Mouse (Mus musculus) liver, embryonic 14.5 days (tissue): ENCODE results near the gene Gsap. TPM values are rescaled to one million over a fixed set of nuclear protein-coding genes. Genes with fewer than 3 reads are reported as not detected.
A peak's percentile ranks its signal among the peaks of the same experiment; 100 is the strongest.

Experiments used
- ATAC-seq: fragments of 200-750 bp; cut with Nextera tagmentation; 2 replicates; pipeline ENCODE4 v1.8.0; 2017; ENCODE audit warnings: moderate number of reproducible peaks, mild to moderate bottlenecking, moderate library complexity; ENCODE audit not compliant: insufficient read depth
- DNase-seq, 3 experiments: peaks; one replicate each; pipeline ENCODE4 v3.0.0-alpha.2; 2012 to 2013; ENCODE audit warnings: low read depth in 3 of 3, low spot score in 3 of 3
- H3K27ac ChIP-seq: fragments of 300-500 bp; sonication (generic); 2 replicates; pipeline ENCODE4 v1.5.1; 2014; ENCODE audit warnings: moderate library complexity, mild to moderate bottlenecking, control low read depth, inconsistent platforms
- H3K27me3 ChIP-seq: fragments of 300-500 bp; sonication (generic); 2 replicates; pipeline ENCODE4 v1.6.1; 2014; ENCODE audit warnings: mild to moderate bottlenecking, low read length, moderate library complexity; ENCODE audit not compliant: control insufficient read depth, insufficient read depth
- H3K36me3 ChIP-seq: fragments of 300-500 bp; sonication (generic); replicated peaks from 2 replicates; pipeline ENCODE4 v1.6.1; 2014; ENCODE audit warnings: low read depth; ENCODE audit not compliant: control insufficient read depth, insufficient read depth
- H3K4me1 ChIP-seq, 2 experiments: fragments of 200-500 bp in 1 of 2; fragments of 300-500 bp in 1 of 2; sonication (generic) in 1 of 2; replicated peaks; 2 replicates each; pipeline ENCODE4 v1.6.1; 2012 to 2014; ENCODE audit warnings: antibody characterized with exemption in 1 of 2, inconsistent platforms in 1 of 2, low read length in 1 of 2; ENCODE audit not compliant: control insufficient read depth in 2 of 2, insufficient read depth in 2 of 2
- H3K4me2 ChIP-seq: fragments of 300-500 bp; sonication (generic); 2 replicates; pipeline ENCODE4 v1.6.1; 2014; ENCODE audit warnings: low read depth, mild to moderate bottlenecking, control low read depth, moderate library complexity
- H3K4me3 ChIP-seq, 2 experiments: fragments of 200-500 bp in 1 of 2; fragments of 300-500 bp in 1 of 2; sonication (generic) in 1 of 2; 2 replicates each; pipeline ENCODE4 v1.5.1; 2012 to 2014; ENCODE audit warnings: low read depth in 2 of 2, low read length in 2 of 2, mild to moderate bottlenecking in 2 of 2, control low read depth in 1 of 2, inconsistent platforms in 1 of 2, moderate library complexity in 1 of 2; ENCODE audit not compliant: insufficient read depth in 1 of 2
- H3K9ac ChIP-seq: fragments of 300-500 bp; sonication (generic); replicated peaks from 2 replicates; pipeline ENCODE4 v1.6.1; 2014; ENCODE audit warnings: mild to moderate bottlenecking, control low read depth, moderate library complexity
- H3K9me3 ChIP-seq: fragments of 300-500 bp; sonication (generic); 2 replicates; pipeline ENCODE4 v1.6.1; 2016; ENCODE audit warnings: low read length, mixed read lengths; ENCODE audit not compliant: control insufficient read depth
- CTCF ChIP-seq: IDR thresholded peaks from 2 replicates; pipeline ENCODE4 v1.5.1; 2016; ENCODE audit warnings: antibody characterized with exemption, low read depth, control low read depth
- EP300 ChIP-seq: IDR thresholded peaks from 2 replicates; pipeline ENCODE4 v1.6.1; 2016; ENCODE audit warnings: antibody characterized with exemption, low read depth
- WGBS: fragments of 180-500 bp; shearing (Covaris S2); extraction: QIAGEN DNeasy Blood & Tissue Kit; methylation state at CpG from one replicate; pipeline ENCODE4 v1.1.7; 2014; ENCODE audit not compliant: insufficient replicate concordance; 5-methylcytosine and 5-hydroxymethylcytosine counted together
- polyA plus RNA-seq, 2 experiments: library from polyadenylated mRNA; depleted of rRNA in 1 of 2; stranded (reverse) in 1 of 2; unstranded in 1 of 2; fragments of >200 nt; fragmentation: Nextera tagmentation in 1 of 2; extraction: Ambion mirVana in 1 of 2; gene quantifications; 2 replicates each; pipeline versions ENCODE4 v1.2.1 to v1.2.3; 2012 to 2014

The Gsap gene
- polyA plus RNA-seq, 2 experiments = 1.3 to 2.1 TPM

- Histone ChIP-seq H3K4me1 (peaks cover 0 to 8% of the 10 kb centered on the region in 2 experiments; a peak in 2 of 4 replicates), H3K9me3 (no peaks in the 10 kb centered on the region), H3K36me3 (no peaks in the 10 kb centered on the region), H3K4me2 (no peak overlapping the region), H3K9ac (no peak overlapping the region), H3K27ac (no peak overlapping the region), H3K27me3 (no peaks in the 10 kb centered on the region), H3K4me3 (no peak overlapping the region)
- ATAC-seq (no peak), DNase-seq (no peak)
- TF ChIP-seq EP300 = no peak
- no peak for TF ChIP-seq CTCF
- 76% methylated on average over 7 of the region's 7 CpGs for WGBS
Observed at GRCm38 (mm10) chr5:21143032-21143431, 43.0 kb upstream of the Gsap start.

GRCm38 (mm10) chr5:21144506-21145169, 41.4 kb upstream of the Gsap start:
- Histone ChIP-seq H3K9me3 (no peaks in the 10 kb centered on the region), H3K36me3 (no peaks in the 10 kb centered on the region), H3K9ac (no peak overlapping the region), H3K27me3 (no peaks in the 10 kb centered on the region), H3K27ac (no peak overlapping the region), H3K4me2 (no peak overlapping the region), H3K4me3 (no peak overlapping the region), H3K4me1 (peaks cover 0 to 8% of the 10 kb centered on the region in 2 experiments; a peak in 2 of 4 replicates)
- 34% methylated on average over 8 of the region's 8 CpGs for WGBS
- TF ChIP-seq EP300 (no peak), CTCF (no peak)
- ATAC-seq (no peak), DNase-seq (no peak)

- Histone ChIP-seq H3K4me2 (no peak overlapping the region), H3K4me3 (no peak overlapping the region), H3K36me3 (no peaks in the 10 kb centered on the region), H3K4me1 (peaks cover 0 to 4% of the 10 kb centered on the region in 2 experiments; a peak in 1 of 4 replicates), H3K27ac (no peak overlapping the region), H3K9me3 (no peaks in the 10 kb centered on the region), H3K9ac (no peak overlapping the region), H3K27me3 (no peaks in the 10 kb centered on the region)
- 57% methylated on average over 3 of the region's 3 CpGs for WGBS
- DNase-seq (no peak), ATAC-seq (no peak)
- TF ChIP-seq CTCF (no peak), EP300 (no peak)
Observed at GRCm38 (mm10) chr5:21148358-21148757, 37.7 kb upstream of the Gsap start.

- H3K9ac ChIP-seq = no peak overlapping the region
- DNase-seq (no peak), ATAC-seq (no peak)
- H3K27ac ChIP-seq = no peak overlapping the region
- H3K4me1 ChIP-seq = no peaks in the 10 kb centered on the region
- H3K4me2 ChIP-seq = no peak overlapping the region
- TF ChIP-seq CTCF = peak; percentile 35; the same call in 1 of the 2 replicates
- TF ChIP-seq EP300 = no peak
- H3K4me3 ChIP-seq = no peak overlapping the region
- no peaks in the 10 kb centered on the region for H3K9me3 ChIP-seq
- no peaks in the 10 kb centered on the region for H3K27me3 ChIP-seq
- H3K36me3 ChIP-seq = no peaks in the 10 kb centered on the region
- 68% methylated on average over 1 of the region's 1 CpGs for WGBS
Observed at GRCm38 (mm10) chr5:21153672-21154071, 32.4 kb upstream of the Gsap start.

GRCm38 (mm10) chr5:21156770-21157169, 29.3 kb upstream of the Gsap start:
- WGBS = 72% methylated on average over 3 of the region's 3 CpGs
- ATAC-seq = no peak
- TF ChIP-seq EP300 = no peak
- TF ChIP-seq CTCF = no peak

More at GRCm38 (mm10) chr5:21156770-21157169, 29.3 kb upstream of the Gsap start:
- peaks cover 4 to 15% of the 10 kb centered on the region in 2 experiments; a peak in 3 of 4 replicates for H3K4me1 ChIP-seq
- no peak for DNase-seq
- no peak overlapping the region for H3K9ac ChIP-seq
- H3K27ac ChIP-seq = no peak overlapping the region
- H3K27me3 ChIP-seq = no peaks in the 10 kb centered on the region
- H3K4me2 ChIP-seq = no peak overlapping the region
- no peaks in the 10 kb centered on the region for H3K9me3 ChIP-seq
- H3K36me3 ChIP-seq = no peaks in the 10 kb centered on the region
- no peak overlapping the region for H3K4me3 ChIP-seq
